16 mouse cellular contexts compared by ENCODE assay signal in genomic region chr8:3324253-3324652, GRCm38 (mm10). TPM values are rescaled to one million over a fixed set of nuclear protein-coding genes. Genes with fewer than 3 reads are reported as not detected.
"Had no signal": no experiment of that assay in that cellular context is flagged by ENCODE, and none has a peak within 500 bp of the region (broad histone marks: within the 10 kb centered on the region; RNA-seq: fewer than 3 reads in every experiment).

No protein-coding gene starts in this region.

- H3K36me3 ChIP-seq: limb, embryonic 13.5 days; midbrain, embryonic 13.5 days; neural tube, embryonic 15.5 days had no signal

- H3K4me3 ChIP-seq: limb, embryonic 13.5 days; midbrain, embryonic 13.5 days; neural tube, embryonic 15.5 days had no signal

- H3K4me1 ChIP-seq: limb, embryonic 13.5 days; midbrain, embryonic 13.5 days; neural tube, embryonic 15.5 days had no signal

- H3K27ac ChIP-seq: limb, embryonic 13.5 days; liver, embryonic 14.5 days; midbrain, embryonic 13.5 days; neural tube, embryonic 15.5 days had no signal

- H3K9me3 ChIP-seq: limb, embryonic 13.5 days; midbrain, embryonic 13.5 days; neural tube, embryonic 15.5 days had no signal

- H3K27me3 ChIP-seq: limb, embryonic 13.5 days; midbrain, embryonic 13.5 days; neural tube, embryonic 15.5 days had no signal

- ATAC-seq: midbrain, embryonic 13.5 days had no signal

- DNase-seq: kidney, postnatal 25 days; layer of hippocampus, adult 9-11 months; layer of hippocampus, postnatal 36 days; left cerebral cortex, postnatal 4 days; lung, adult 18-20 months; lung, postnatal 36 days; right cerebral cortex, adult 18-20 months; right cerebral cortex, postnatal 25 days; thymus, postnatal 4 days had no signal

RNA-seq across cellular contexts. Expression of gene A430078G23Rik, which starts 29.0 kb away (rescaled TPM):
- total RNA-seq: layer of hippocampus, adult 18-20 months; midbrain, postnatal 0 days had no signal
- polyA plus RNA-seq: midbrain, embryonic 13.5 days; midbrain, postnatal 0 days; neural tube, embryonic 11.5 days; neural tube, embryonic 15.5 days had no signal
